Mouse (Mus musculus) right cerebral cortex, adult 18-20 months (tissue): ENCODE measurements at regions not wholly inside any gene's neighbourhood (a gene's known extent, or its start where the extent isn't known, plus 50 kb on each side); places are given as distances from the start of the nearest gene placed in this dataset.
"Not testable (repeated sequence)": the region's sequence is repeated elsewhere in the genome, so short reads cannot be mapped to it uniquely, and the experiment has no call there.

Experiments used
- DNase-seq: peaks from one replicate; pipeline ENCODE4 v3.0.0; 2022; ENCODE audit warnings: mixed read lengths

DNA sequence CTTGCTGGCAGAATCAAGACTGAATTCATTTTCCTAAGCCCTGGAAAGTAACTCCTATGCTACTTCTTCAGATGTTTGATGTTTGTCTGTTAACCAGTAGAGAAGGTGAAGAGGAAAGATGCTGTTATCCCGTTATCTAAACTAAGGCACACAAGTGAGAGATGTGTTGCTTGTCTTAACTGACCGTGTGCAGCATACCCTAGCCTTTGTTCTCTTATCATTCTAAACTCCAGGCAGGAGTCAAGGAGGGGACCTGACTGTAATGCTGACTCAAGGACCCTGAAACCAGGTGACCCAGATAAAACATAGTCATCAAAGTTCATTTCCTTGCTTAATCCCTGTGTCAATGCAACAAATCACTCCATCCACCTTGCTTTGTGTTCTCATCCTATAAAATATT is 136.7 kb downstream of the Car2 start:
- DNase-seq = no peak

DNA sequence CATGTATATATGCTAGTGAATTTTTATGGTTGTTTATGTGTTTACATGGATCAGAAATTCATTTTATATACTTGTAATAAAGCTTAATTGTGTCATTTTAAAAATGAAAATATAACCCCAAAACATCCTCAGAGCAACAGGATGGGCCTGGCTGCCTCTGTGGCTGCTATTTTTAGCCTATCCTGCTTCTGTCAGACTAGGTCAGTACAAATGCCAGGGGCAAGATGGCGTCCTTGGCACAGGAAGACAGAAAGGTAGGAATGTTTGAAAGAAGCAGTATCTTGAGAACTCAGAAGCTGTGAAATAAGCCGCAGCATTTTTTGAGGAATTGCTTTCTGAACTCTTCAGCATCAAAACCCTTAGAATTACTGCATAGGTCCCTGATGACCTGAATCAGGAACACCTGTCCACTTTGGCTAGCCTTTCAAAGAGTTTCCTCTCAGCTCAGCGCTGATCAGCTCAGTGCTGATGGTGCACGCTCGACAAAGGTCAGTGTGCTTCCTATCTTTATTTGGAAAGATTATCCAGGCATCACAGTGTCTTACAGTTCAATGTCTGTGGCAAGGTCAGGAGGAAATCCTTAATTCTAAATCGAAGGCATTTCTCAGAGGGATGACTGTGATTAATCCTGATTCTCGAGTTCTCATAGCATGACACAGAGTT is 154.9 kb downstream of the Car2 start:
- DNase-seq = no peak

DNA sequence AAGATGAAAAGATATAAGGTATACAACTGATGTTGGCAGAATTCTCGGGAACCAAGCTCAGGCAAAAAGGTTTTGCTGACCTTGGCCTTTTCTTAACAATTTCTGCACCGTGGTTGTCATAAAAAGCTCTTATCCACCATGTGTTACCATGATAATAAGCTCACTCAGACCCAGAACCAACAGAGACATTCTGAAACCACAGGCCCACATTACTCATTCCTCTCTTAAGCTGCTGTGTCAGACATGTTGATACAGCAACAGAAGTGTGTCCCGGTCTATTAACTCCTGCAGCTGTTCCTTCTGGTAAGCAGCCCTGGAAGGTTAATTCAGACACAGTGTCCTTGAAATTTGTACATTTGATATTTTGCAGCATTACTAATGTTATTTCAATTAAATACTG is 167.9 kb downstream of the Car2 start:
- DNase-seq = no peak

DNA sequence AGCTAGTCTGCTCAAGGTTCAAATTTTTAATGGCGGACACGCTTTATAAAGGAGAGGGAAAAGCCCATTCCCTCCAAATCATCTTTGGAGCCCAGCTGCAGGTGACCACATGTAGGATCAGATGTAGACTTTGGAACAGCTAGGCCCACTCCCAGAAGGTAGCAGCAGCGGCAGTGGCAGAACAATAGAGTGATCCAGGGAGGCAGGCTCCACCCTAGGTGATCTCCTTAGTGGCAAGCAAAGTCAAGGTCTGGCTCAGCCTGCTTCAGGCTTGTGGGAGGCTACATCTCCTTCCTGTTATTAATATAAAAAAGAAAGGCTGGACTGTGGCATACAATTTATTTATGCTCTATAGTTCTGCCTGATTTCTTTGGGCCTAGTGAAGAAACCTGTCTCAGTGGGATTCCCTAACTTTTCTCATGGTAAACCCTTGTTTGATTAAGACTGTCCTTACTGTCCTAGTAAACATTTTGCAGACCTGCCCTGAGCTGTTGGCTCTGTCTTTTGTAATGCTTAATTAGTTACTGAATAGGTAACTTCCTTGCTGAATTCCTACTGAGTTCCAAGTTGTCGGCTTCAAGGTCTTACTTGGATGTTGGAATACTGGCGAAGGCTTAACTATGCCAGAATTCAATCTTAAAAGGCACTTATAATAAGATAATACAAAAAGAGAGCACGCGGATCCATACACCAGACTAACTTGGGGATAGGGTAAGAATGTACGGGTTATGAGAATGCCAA is 169.6 kb downstream of the Car2 start:
- DNase-seq = not testable (repeated sequence)

DNA sequence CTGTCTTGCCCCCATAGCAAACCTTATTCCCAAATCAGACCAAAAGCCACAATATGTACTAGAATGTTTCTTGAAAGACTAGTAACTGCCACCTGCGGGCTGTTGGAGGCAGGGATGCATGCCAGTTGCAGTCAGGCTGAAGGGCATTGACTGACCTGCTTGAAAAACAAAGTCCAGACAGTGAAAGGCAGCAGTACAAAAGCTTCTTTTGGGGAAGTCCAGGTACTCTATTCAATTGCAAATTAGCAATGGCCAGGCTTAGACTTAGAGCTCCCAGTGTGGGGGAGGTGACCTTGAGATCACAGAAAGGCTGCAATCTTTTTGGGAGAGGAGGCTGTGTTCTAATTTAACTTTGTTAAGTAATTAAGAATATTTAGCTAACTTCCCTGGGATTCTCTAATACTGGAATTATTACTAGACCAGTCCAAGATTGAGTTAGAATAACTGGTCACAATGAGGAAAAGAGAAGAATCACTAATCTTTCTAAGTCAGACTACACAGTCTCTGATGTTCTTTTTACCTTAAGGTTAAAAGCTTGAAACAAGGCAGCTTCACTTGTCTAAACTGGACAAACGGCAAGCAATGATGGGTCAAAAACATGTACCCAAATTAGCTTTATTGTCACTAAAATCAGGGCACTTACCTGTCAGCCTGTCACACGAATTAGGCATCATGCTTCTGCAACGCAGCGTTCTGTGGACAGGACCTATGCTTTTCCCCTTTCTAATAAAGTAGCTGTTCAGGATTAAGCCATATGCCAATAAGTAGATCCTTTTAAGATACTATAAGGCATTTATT is 170.9 kb downstream of the Car2 start:
- DNase-seq = not testable (repeated sequence)

DNA sequence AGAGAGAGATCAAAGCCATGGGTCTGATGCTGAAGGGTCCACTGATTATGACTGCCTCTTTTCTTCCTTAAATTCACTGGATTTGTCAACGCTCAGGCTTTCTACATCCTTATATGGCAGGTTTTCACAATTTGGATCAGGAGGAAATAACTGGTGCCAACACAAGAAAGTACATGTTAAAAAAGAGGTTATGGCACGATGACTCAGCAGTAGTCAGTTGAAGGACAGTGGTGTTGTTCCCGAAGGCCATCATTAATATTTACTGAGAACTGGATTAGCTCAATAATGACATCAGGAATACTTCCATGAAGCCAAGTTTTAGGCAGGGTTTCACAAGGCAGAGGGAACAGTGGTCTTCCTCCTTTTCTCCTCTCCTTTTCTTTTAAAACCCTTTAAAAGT is 179.6 kb downstream of the Car2 start:
- DNase-seq = no peak

DNA sequence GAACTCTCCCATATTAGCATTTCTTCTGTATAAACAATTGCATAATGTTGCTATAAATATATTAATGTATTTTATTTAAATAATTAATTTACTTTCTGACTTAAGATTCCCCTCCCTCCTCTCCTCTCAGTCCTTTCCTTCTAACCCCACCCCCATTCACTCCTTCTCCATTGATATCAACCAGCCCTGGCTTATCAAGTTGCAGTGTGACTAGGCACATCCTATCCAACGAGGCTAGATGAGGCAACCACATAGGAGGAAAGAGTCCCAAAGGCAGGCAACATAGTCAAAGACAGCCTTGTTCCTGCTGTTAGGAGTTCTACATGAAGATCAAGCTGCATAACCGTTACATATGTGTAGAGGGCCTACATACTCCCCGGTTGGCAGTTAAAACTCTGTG is 182.2 kb downstream of the Car2 start:
- DNase-seq = no peak

DNA sequence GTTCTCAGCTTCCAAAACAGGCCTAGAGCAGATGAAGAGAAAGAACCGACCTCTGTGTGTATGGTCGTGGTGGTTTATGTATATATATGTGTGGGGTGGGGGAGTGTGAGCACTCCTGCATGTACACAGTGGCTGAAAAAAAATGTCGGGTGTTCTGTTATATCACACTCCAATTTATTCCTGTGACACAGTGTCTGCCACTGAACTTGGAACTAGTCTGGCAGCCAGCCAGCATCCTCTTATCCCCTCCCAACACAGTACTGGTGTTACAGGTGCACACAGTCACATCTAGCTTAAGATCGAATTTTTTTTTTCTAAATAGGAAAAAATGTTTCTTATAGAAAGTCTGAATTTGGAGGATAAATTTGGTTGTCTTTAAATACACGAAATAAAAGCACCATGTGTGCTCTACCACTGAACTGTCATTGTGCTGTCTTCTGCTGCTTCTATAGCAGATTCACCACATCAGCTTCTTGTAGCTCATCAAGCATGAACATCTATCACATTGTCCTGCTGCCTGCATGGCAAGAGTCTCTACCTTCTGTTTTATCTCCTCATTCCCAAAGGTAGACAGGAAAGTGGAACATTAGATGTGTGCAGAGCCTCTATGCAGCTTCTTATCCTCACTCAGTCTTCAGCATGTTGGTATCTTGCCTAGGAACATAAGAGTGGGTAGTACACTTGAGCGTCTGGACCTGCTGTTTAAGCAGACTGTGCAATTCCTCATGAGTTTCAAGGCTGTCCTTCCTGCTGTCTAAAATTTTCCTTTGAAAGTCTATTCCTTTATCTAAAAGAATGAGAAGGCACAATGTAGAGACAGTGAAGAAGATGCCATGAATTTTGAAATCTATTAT is 185.2 kb downstream of the Car2 start:
- no peak for DNase-seq

DNA sequence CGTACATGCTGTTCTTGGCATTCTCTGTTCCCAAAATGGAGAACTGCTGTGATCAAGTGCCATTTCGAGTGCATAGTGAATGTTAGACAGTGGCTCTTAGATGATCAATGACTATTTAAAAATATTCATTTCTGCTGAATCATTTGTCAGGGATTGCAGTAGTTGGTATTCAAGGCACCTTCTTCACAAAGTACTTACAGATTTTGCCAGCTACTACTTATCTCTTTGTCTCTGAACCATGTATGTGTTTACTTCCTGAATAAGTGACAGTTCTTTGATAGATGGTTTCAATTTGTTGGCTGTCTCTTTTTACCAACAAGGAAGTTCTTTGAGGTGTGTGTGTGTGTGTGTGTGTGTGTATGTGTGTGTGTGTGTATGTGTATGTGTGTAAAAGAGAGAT is 187.3 kb downstream of the Car2 start:
- DNase-seq = no peak

DNA sequence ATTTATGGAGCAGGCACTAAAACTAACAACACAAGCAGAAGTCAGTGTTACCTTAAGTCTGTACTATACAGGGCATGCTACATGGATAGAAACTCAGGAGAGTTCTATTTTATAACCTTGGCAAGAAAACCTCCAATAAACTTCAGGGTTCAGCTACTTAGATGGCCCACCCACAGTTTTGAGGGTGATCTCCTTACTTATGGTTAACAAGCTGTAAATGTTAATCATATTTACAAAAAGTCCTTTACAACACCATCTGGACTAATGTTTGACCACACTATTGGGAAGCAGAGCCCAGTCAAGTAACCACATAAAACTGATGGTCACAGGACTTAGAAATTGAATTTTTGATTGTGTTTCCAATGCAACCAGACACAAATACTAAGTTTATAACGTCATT is 187.8 kb downstream of the Car2 start:
- DNase-seq = no peak

DNA sequence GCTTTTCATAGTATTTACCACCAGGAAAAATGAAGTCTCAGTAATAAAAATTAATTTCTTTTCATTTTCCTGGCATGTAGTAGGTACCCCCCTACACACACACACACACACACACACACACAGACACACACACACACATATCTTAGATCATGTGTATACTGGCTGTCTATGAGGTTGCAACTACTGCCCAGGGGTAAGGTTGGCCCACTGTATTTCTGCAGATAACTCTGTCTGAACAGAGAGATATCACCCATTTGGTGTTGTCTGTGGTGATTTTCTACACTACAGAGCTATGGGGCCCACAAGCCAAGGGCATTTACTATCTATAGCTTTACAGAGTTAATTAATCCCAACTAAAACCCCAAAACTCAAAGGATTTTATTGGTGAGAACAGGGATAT is 188.9 kb downstream of the Car2 start:
- no peak for DNase-seq

DNA sequence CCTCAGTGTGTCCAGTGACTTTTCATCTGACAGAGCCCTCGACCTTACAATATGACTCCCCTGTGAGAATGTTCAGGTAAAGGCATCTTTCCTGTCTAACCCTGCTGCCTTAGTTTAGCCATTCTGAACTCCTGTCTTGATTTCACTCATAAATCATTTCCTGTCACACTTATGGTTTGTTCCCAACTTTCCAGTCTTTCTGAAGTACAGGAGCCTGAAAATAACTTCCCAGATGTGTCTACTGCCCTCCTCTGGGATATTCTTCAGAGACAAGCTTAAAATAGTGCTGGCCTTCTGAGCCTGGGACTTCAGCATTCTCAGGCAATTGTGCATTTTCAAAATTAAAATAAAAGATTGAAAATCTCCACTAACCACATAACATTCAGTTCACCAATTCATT is 204.1 kb downstream of the Car2 start:
- no peak for DNase-seq

DNA sequence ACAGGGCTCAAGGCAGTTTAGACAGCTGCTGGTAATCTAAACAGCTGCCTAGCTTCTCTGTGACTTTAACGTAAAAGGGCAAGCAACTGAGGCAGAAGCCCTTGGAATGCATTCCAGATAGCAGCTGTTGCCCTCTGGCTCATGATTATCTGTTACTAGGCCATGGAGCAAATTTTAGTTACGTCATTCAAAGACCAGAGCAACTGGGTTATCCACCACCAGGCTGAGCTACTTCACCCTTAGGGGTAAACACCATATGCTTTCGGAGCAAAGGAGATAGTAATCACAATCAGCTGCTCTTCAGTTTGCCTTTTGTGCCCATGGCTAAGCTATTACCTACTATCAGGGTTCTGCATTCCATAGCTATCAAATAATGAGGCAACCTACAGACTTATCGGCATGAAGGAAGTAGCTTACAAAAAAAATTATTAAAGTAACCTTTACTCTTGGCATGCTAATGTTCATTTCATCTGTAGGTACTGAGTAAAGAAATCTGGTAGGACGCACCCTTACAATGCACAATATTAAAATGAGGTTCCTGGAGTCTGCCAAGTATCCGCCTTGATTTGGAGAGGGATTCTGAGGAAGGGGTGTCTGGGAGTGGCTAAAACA is 212.2 kb downstream of the Car2 start:
- no peak for DNase-seq

DNA sequence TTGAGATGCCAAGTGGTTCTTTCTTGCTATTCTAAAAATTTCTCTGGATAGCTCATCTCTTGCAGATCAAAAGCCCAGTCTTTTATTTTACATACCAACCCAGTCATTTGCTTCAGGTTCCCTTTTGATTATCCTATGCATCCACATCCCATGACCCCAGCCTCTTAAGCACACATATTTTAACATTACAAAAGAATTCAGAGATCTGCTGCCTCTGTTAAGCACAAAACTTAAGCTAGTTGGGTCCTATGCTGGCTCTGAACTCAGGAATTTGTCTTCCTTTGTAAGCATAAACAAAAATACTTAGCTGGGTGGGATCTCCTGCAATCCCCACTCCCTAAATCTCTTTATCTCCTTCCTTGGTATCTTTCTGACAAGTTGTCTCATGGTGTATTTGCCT is 212.9 kb downstream of the Car2 start:
- no peak for DNase-seq

DNA sequence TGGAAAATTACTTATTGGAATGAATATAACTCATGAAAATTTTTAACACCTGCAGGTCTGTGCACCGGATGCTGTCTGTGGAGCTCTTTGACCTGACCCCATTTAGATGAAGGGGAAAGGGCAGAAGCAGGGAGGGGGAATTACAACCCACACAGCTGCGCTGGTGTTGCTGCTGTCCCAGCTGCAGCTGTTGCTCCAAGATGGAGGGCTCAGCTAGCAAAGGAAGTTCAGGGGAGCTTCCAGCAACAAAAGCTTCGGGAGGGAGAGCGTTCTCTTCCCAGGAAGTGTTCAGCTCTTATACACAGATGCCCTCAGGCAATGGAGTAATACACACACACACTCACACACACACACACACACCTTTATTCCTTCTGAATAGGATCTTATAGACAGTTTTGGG is 219.6 kb downstream of the Car2 start:
- DNase-seq = no peak

DNA sequence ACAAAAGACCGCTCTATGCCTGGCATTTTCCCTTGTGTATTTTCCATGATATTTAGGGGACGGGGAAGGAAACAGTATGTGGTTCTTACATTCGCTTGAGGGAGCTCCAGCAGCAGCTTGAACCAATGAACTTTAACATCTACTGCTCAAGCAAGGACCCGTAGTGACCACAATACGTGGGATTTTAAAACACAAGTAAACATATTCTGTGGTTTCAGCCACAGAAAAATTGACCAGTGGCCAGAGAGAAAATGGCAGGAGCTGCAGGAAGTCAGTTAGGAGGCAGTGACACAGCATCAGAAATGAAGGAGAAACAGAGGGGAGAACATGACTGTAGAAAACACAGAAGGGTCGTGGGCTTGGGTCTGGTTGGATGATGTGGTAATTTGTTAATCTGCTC is 220.2 kb downstream of the Car2 start:
- DNase-seq = no peak

DNA sequence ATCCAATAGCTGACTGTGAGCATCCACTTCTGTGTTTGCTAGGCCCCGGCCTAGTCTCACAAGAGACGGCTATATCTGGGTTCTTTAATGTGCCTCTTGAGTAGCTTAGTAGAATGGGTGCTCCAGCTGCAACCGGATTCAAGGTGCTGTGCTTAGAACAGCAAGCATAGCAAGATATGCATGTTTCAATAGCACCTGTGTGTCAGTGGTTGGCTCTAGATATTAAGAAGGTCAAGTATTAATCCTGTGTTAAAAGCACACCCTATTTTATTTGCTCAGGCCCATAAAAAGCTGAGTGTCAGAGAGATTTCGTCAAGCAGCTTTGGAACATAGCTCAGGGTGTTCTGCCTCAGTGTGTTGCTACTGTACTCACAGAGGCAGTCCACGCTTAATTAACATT is 221.2 kb downstream of the Car2 start:
- DNase-seq = no peak

DNA sequence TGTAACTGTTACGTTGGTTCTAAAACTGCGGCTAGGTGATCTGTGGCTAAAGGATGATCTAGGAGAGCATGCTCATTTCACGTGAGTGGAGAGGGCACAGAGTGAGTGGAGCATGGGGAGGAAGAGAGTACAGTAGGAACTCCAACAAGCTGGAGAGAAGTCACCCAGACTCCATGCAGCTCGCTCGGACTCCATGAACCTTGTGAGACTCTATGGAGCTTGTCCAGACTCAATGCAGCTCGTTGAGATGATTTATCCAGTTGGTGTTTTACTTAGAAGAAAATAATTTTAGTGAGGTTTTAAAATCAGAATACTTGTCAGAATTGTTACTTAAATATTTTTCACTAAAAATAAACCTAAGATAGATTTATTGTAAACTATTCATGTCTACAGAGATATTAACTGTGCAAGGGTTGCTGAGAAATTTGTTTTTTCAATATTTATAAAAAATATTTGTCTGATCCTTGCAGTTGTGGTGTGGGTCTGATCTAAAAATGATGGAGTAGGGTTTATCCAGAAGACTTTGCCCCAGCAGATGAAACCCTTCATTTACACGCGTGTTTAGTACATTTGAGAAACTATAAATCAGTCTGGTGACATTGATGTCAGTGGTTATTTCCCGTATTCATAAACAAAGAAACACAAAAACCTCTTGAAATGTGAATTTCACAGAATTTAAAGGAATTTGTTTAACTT is 222.3 kb downstream of the Car2 start:
- no peak for DNase-seq

DNA sequence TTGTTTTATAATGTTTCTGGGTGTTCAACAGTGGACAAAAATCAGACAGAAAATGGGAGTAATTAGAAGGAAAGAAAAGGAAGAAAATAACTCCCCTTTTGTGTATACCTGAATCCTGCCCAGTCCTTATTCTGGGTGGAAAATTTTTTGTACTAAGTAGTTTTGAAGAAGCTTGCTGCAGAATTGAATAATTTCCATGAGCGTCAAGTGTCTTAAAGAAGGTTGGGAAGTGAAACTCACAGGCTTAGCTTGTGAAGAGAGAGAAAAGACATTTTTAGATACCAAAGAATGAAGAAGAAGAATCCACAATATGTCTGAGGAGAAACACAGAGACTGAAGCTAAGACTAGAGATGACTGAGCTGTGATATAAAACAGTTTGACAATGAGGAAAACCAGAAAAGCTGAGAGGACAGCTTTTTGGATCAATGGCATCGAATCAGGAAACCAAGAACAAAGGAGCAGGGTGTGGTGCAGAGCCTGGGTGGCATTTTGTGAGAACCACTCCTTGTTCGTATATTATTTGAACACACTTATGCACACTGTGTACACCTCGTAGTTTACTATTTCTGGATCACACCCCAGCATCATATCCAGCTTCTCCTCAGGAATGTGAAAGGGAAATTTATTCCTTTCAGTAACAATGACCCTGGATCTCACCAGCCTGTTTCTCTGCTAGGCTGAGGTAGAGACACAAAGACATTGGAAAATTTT is 221.9 kb downstream of the Gm9733 start:
- no peak for DNase-seq

DNA sequence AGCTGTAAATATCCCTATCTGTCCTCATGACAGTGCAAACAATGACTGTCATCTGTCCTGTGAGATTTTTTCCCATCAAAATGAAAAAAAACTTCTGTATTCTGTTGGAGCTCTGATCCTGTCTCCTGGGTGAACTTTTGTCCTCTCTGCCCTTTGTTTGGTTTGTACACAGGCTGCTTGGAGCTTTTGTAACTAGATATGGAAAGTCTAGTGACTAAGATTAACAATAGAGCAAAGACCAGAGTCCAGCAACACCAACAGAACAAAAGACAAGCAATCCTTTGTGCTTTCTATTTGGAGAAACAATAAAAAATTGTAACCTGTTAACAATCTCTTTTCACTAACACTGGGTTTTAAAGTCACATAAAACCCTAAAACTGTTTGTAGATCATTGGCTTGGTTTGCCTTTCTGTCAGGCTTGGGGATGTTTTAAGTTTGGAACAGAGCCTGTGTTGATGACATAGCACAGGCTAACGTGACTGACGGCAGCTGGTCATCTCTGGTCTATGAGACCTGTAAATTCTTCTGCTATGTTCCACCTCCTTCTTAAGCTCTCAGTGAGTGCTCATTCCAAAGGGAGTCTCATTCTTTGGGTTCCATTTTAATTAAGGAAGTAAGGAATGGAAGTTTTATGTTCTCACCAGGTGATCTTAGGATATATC is 219.8 kb downstream of the Gm9733 start:
- no peak for DNase-seq
